Mouse (Mus musculus): ENCODE results near the gene Nalcn. TPM values are rescaled to one million over a fixed set of nuclear protein-coding genes. Genes with fewer than 3 reads are reported as not detected.

Gene Nalcn
- not detected in 2 replicates for polyA plus RNA-seq (2015; fragmentation: Nextera tagmentation; extraction: Ambion mirVana)

DNA sequence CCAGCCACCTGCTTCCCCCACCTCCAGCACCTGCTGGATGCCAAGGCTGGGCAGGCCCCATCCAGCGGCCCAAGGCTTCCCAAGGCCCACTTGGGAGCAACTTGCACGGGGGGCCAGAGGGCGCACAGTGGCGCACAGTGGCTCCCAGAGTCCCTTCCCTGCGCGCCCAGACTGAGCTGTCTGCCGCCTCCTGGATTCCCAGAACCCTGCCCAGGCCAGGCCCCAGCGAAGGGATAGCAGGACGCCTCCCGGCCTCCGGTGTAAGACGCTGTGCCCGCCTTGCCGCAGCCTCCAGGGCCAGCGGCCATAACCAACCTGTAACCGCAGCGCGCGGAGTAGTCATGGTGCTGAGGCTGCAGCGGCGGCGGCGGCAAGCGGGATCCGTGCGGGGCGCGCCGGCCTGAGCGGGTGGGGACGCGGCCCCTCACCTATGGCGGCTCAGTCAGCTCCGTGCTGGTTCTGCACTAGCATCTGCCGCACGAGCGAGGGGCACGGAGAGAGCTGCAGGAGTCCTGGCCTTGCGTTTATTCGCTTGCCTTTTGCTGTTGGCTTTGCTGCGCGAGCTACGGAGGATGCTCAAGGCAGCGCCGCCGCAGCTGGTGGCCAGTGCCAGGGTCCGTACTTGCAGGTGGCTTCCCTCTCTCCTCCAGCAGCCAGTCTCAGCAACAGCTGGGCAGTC lies at the start of gene Nalcn:
Gene Nalcn (minus strand): TSS at position 644 of the 679 bp plus-strand sequence.

GRCm38 (mm10) chr14:123659921-123660385 lies 33.0 kb upstream of the Nalcn start, which contains the start of gene Itgbl1:
TSS of gene Itgbl1 (plus strand) at chr14:123659971.

Other genes starting within 250 kb of the Nalcn start
- gene Itgbl1, start 32.8 kb upstream of the Nalcn start, polyA plus RNA-seq (2015; fragmentation: Nextera tagmentation; extraction: Ambion mirVana) = 0.11 and 0.28 TPM in 2 replicates